Mouse (Mus musculus): ENCODE measurements around the gene Gng7. TPM values are rescaled to one million over a fixed set of nuclear protein-coding genes. Genes with fewer than 3 reads are reported as not detected.

The Gng7 gene
- total RNA-seq, 2 experiments from 2014 or later, result 0.57 to 0.64 TPM

- no peak for DNase-seq
- intact Hi-C loops (cut with DNase I), result no loop called here
Measured at GRCm38 (mm10) chr10:80951761-80952390, 62.9 kb downstream of the Gng7 start.

- intact Hi-C loops (cut with DNase I), result no loop called here
- DNase-seq, result no peak
Measured at GRCm38 (mm10) chr10:80950314-80950713, 64.4 kb downstream of the Gng7 start.

GRCm38 (mm10) chr10:80949081-80949480 is 65.7 kb downstream of the Gng7 start:
- intact Hi-C loops (cut with DNase I), result no loop called here

GRCm38 (mm10) chr10:80948570-80948969 is 66.2 kb downstream of the Gng7 start:
- DNase-seq, result no peak
- intact Hi-C loops (cut with DNase I), result no loop called here

More at GRCm38 (mm10) chr10:80949081-80949480, 65.7 kb downstream of the Gng7 start:
- DNase-seq, result no peak

- intact Hi-C loops (cut with DNase I), result no loop called here
- no peak for DNase-seq
Measured at GRCm38 (mm10) chr10:80947802-80948201, 66.9 kb downstream of the Gng7 start.

- intact Hi-C loops (cut with DNase I), result no loop called here
- DNase-seq, result no peak
Measured at GRCm38 (mm10) chr10:80946684-80947437, 67.9 kb downstream of the Gng7 start.

GRCm38 (mm10) chr10:80944231-80944630 is 70.5 kb downstream of the Gng7 start:
- intact Hi-C loops (cut with DNase I), result no loop called here
- DNase-seq, result no peak

- no peak for DNase-seq
- intact Hi-C loops (cut with DNase I), result no loop called here
Measured at GRCm38 (mm10) chr10:80943701-80944100, 71.0 kb downstream of the Gng7 start.

- DNase-seq, result no peak
- intact Hi-C loops (cut with DNase I), result no loop called here
Measured at GRCm38 (mm10) chr10:80942919-80943318, 71.8 kb downstream of the Gng7 start.

- no peak for DNase-seq
- intact Hi-C loops (cut with DNase I), result no loop called here
Measured at GRCm38 (mm10) chr10:80940988-80941347, 73.8 kb downstream of the Gng7 start.

GRCm38 (mm10) chr10:80940320-80940987 is 74.3 kb downstream of the Gng7 start:
- peak; percentile 65 to 77 for DNase-seq

GRCm38 (mm10) chr10:80939671-80940070 is 75.1 kb downstream of the Gng7 start:
- intact Hi-C loops (cut with DNase I), result no loop called here
- peak; percentile 80 to 81 for DNase-seq

More at GRCm38 (mm10) chr10:80940320-80940987, 74.3 kb downstream of the Gng7 start:
- intact Hi-C loops (cut with DNase I), result no loop called here

GRCm38 (mm10) chr10:80938831-80939550 is 75.8 kb downstream of the Gng7 start:
- intact Hi-C loops (cut with DNase I), result no loop called here
- DNase-seq, result no peak

GRCm38 (mm10) chr10:80937646-80938045 is 77.1 kb downstream of the Gng7 start:
- intact Hi-C loops (cut with DNase I), result no loop called here
- peak in 1 of 2 experiments; percentile 63 for DNase-seq

- DNase-seq, result no peak
- intact Hi-C loops (cut with DNase I), result no loop called here
Measured at GRCm38 (mm10) chr10:80936810-80937164, 78.0 kb downstream of the Gng7 start.

- DNase-seq, result peak in 1 of 2 experiments; percentile 70
- intact Hi-C loops (cut with DNase I), result no loop called here
Measured at GRCm38 (mm10) chr10:80936135-80936809, 78.5 kb downstream of the Gng7 start.

GRCm38 (mm10) chr10:80935698-80936097 is 79.0 kb downstream of the Gng7 start:
- no peak for DNase-seq
- intact Hi-C loops (cut with DNase I), result no loop called here

GRCm38 (mm10) chr10:80935241-80935640 is 79.5 kb downstream of the Gng7 start:
- DNase-seq, result no peak
- intact Hi-C loops (cut with DNase I), result no loop called here

GRCm38 (mm10) chr10:80934136-80934985 is 80.4 kb downstream of the Gng7 start:
- no peak for DNase-seq

More at GRCm38 (mm10) chr10:80934136-80934985, 80.4 kb downstream of the Gng7 start:
- intact Hi-C loops (cut with DNase I), result no loop called here

Data from gastrocnemius, postnatal 36 days (tissue).